Mouse (Mus musculus): Measurements from ENCODE around the gene Ttc34.

GRCm38 (mm10) chr4:154857366-154858240 is 20.3 kb downstream of the Ttc34 start:
- TF ChIP-seq CTCF (IDR thresholded peaks at IDR 0.05; ENCODE audit: borderline replicate concordance, control insufficient read depth, extremely low read depth, insufficient read depth, low read length, poor library complexity) (no peak), POLR2A (IDR thresholded peaks at IDR 0.05; ENCODE audit: control insufficient read depth, extremely low read depth, insufficient read depth, low read length, poor library complexity) (no peak)
